Mouse (Mus musculus): ENCODE measurements around the gene Rab4b.

- TF ChIP-seq POLR2A (IDR thresholded peaks at IDR 0.05; ENCODE audit: low read depth, low read length) (no peak), CTCF (IDR thresholded peaks at IDR 0.05; ENCODE audit: extremely low read depth, insufficient read length, insufficient replicate concordance, low read depth, low read length) (no peak)
Observed at GRCm38 (mm10) chr7:27162780-27163449, 15.8 kb downstream of the Rab4b start.
